Mouse (Mus musculus): ENCODE measurements at regions not wholly inside any gene's neighbourhood (a gene's known extent, or its start where the extent isn't known, plus 50 kb on each side); places are given as distances from the start of the nearest gene placed in this dataset.
A peak's percentile ranks its signal among the peaks of the same experiment; 100 is the strongest.

DNA sequence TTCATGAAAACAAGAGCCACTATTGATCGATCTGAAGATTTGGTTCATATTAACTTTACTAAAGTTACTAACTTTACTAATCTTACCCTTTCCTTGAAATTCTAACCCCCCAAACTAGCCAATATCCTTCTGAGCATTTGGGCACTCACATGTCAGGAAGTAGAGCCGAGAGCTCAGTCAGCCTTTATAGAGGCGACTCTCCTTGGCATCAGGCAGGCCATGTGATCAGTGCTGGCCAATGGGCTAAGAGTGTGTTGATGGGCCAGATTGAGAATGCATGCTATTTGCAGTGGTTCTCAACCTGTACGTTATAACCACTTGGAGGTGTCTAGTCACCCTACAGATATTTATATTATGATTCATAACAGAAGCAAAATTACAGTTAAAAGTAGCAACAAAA, 69.6 kb upstream of the Slc35b4 start:
- DNase-seq (ENCODE audit: low read depth) = no peak

DNA sequence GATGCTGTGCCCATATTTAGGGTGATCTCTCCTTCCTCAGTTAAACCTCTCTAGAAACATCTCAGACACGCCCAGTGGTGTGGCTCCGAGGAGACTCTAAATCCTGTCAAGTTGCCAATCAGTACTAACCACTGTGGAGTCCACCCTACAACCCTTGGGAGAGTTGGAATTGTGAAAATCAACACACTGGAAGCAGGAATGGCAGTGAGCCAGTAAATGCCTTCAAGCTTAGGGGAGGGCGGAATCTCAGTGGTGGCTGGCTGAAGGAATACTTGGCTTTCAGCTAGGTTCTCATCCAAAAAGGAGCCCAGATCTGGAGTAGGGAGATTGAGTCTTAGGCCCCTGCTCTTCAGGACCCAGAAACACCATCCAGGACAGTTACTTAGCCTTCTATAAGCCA, 66.1 kb upstream of the Slc35b4 start:
- DNase-seq (ENCODE audit: low read depth) = no peak

DNA sequence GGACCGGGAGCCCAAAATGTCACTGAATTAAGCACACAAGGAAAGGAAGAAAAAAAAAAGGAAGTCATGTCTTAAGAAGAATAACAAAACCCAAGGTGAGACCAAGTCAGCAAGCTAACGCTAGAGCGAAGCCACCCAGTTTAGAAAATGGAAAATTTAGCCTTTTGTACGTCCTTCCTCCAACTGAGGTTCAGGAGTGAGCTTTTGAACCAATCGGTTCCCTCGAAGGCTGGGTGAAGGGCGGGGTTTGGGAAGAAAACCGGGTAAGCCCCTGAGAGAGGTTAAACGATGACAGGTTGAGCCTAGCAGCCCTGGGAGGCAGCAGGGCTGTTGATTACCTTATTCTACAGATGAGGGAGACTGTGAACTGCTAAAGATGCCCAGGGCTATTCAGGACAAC, 65.6 kb upstream of the Slc35b4 start:
- DNase-seq (ENCODE audit: low read depth) = peak; percentile 5

DNA sequence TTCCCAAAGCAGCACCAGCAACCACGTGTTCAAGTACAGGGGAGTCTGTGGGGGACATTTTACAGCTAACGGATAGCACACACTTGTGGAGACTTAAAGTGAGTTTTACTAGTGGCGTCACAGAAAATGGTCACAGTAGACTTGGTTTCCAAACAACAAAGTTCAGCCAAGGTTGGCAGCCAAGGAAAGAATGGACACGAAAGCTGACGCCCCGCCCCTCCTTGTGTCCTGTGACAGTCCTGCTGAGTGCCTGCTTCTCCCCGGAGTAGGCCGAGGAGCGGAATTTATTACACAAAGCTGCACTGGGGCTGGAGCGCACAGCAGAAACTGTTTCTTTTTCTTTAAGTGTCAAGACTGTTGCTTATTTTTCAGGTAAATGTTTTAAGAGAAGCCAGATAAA, 58.2 kb upstream of the Slc35b4 start:
- DNase-seq (ENCODE audit: low read depth) = no peak

DNA sequence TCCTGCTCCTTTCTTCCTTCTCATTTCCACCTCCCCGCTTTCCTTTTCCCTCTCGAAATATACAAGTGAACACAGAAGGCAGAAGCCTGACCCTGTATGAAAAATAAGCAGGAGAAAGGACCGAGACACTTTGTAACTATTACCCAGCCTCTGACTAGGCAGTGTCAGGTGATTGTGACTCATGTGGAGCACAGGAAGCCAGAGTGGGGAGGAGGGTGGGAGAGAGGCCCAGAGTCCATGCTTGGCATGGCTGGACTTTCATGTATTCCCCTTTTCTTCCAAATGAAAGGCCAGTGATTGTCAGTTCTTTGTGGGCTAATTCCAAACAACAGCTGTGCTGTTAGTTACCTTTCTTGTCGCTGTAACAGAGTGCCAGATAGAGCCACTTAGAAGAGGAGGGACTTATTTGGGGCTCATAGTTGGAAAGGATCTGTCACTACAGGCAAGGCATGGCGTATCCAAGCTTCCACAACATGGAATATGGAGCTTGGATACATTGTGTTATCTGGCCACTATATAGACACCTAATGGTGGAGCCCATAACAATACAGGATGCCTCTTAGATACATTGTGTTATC, 57.6 kb upstream of the Slc35b4 start:
- no peak for DNase-seq (ENCODE audit: low read depth)

DNA sequence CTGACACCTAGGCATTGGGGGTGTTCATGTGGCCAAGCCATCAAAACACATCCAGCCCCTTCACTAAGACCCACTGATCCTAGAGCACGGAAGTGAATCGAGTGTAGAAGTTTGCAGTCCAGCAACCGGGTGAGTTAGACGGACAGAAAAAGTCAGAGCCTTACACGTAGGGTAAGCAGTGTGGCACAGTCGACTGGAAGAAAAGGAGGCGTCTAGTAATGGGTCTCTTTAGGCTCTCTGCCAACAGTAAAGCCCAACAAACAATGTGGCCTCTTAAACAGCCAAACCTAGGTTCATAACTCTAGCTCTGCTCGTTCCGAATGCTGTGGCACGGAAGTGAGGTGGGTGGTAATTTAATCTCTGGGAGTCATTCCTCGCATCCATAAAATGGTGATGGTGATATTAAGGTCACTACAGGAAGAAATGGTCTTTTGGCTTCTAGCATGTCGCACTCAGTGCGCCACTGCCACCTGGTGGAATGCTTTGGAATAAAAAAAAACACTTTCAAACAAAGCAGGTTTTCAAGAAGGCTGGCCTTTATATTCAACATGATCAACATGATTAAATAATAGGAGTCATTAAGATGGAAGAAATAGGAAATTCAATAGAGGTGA, 54.0 kb upstream of the Slc35b4 start:
- peak; percentile 52 for DNase-seq (ENCODE audit: low read depth)

DNA sequence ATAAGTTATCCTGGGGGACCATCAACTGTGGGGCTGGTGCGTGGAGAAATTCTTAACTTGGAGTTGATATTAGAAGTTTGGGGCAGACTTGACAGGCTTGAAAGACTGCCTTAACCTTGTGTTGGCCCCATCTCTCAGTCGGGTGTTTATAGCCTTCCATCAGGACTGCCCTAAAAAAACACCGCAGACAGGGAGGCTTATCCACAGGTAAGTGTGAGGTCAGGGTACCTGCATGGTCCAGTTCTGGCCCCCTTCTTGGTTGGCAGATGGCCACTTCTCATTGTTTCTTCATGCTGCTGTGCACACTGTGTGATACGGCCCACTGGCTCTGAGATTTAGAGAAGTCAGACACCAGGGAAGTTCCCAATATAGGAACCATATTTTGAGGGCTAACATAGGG, 50.2 kb upstream of the Slc35b4 start:
- no peak for DNase-seq (ENCODE audit: low read depth)
